Mouse (Mus musculus) myocyte (in vitro differentiated cells): Measurements from ENCODE around the gene Agpat4.

Source experiments
- E2F4 ChIP-seq: IDR thresholded peaks from one replicate; pipeline ENCODE4 v1.6.1; 2011; ENCODE audit warnings: mild to moderate bottlenecking, control low read depth, moderate library complexity; ENCODE audit not compliant: insufficient read depth
- MAX ChIP-seq: IDR thresholded peaks from one replicate; pipeline ENCODE4 v1.6.1; 2011; ENCODE audit warnings: low read depth, mild to moderate bottlenecking, control low read depth
- POLR2A ChIP-seq: IDR thresholded peaks from one replicate; pipeline ENCODE4 v1.6.1; 2011; ENCODE audit warnings: low read depth, mild to moderate bottlenecking, control low read depth, moderate library complexity; ENCODE audit not compliant: insufficient read length
- TCF12 ChIP-seq: IDR thresholded peaks from one replicate; pipeline ENCODE4 v1.6.1; 2011; ENCODE audit warnings: mild to moderate bottlenecking, control low read depth; ENCODE audit not compliant: poor library complexity, insufficient read depth, severe bottlenecking
- TCF3 ChIP-seq: IDR thresholded peaks from one replicate; pipeline ENCODE4 v1.6.1; 2011; ENCODE audit warnings: low read depth, control low read depth; ENCODE audit not compliant: insufficient read length
- USF1 ChIP-seq: IDR thresholded peaks from one replicate; pipeline ENCODE4 v1.6.1; 2011; ENCODE audit warnings: low read depth, mild to moderate bottlenecking, control low read depth, moderate library complexity

DNA sequence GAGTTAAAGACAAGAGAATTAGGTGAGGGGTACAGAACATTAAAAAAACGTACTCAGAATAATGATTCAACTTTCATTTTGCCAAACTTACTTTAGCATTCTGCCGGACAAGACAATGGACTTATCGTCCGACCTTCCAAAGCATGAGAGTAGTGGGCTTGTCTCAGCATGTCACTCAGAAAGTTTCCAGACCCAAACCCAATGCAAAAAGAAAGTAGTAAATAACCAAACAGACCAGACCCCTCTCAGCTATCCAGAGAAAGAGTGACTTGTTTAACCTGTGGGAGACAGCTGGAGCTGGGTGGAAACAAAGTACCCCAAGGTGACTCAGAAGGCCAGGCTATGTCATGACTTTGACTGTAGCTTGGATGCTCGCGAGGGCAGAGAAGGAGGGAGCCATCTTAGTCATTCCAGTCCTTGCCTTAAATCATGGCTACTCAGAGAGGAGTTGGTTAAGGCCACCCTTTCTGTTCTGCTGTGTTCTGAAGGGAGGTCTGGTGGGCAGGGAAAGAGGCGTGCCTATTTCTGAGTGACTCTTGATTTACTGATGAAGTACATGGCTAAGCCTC, 2.8 kb downstream of the Agpat4 start:
- TF ChIP-seq TCF12 (no peak), POLR2A (no peak), E2F4 (no peak), MAX (no peak), TCF3 (no peak), USF1 (no peak)
